Mouse (Mus musculus) stomach, embryonic 14.5 days (tissue): Measurements from ENCODE around the gene Nap1l5. TPM values are rescaled to one million over a fixed set of nuclear protein-coding genes. Genes with fewer than 3 reads are reported as not detected.

Experiments
- ATAC-seq: fragments of 200-750 bp; cut with Nextera tagmentation; 2 replicates; pipeline ENCODE4 v1.8.0; 2017; ENCODE audit warnings: low read depth, moderate TSS enrichment; ENCODE audit not compliant: insufficient number of reproducible peaks, insufficient read depth, low FRiP score
- H3K27ac ChIP-seq: fragments of 300-500 bp; sonication (generic); 2 replicates; pipeline ENCODE4 v1.5.1; 2014; ENCODE audit warnings: mild to moderate bottlenecking, low read length, moderate library complexity, mixed read lengths
- H3K27me3 ChIP-seq: fragments of 300-500 bp; sonication (generic); 2 replicates; pipeline ENCODE4 v1.6.1; 2014; ENCODE audit warnings: low read length, control low read depth, mixed read lengths; ENCODE audit not compliant: control insufficient read depth, insufficient read depth
- H3K36me3 ChIP-seq: fragments of 300-500 bp; sonication (generic); 2 replicates; pipeline ENCODE4 v1.6.1; 2014; ENCODE audit warnings: mild to moderate bottlenecking, control low read depth, low read length, moderate library complexity, mixed read lengths; ENCODE audit not compliant: control insufficient read depth, insufficient read depth
- H3K4me1 ChIP-seq: fragments of 300-500 bp; sonication (generic); 2 replicates; pipeline ENCODE4 v1.6.1; 2014; ENCODE audit warnings: low read length, control low read depth, mixed read lengths; ENCODE audit not compliant: control insufficient read depth, insufficient read depth
- H3K4me2 ChIP-seq: fragments of 300-500 bp; sonication (generic); replicated peaks from 2 replicates; pipeline ENCODE4 v1.6.1; 2014; ENCODE audit warnings: low read depth, low read length, control low read depth
- H3K4me3 ChIP-seq: fragments of 300-500 bp; sonication (generic); 2 replicates; pipeline ENCODE4 v1.5.1; 2014; ENCODE audit warnings: low read depth, low read length, control low read depth
- H3K9ac ChIP-seq: fragments of 300-500 bp; sonication (generic); replicated peaks from 2 replicates; pipeline ENCODE4 v1.6.1; 2014; ENCODE audit warnings: low read depth, mild to moderate bottlenecking, control low read depth, low read length, moderate library complexity, mixed read lengths
- H3K9me3 ChIP-seq: fragments of 300-500 bp; sonication (generic); 2 replicates; pipeline ENCODE4 v1.6.1; 2016; ENCODE audit warnings: low read depth, low read length, control low read depth; ENCODE audit not compliant: control insufficient read depth
- WGBS: fragments of 180-500 bp; shearing (Covaris S2); extraction: QIAGEN DNeasy Blood & Tissue Kit; methylation state at CpG from one replicate; pipeline ENCODE4 v1.1.7; 2014; 5-methylcytosine and 5-hydroxymethylcytosine counted together
- polyA plus RNA-seq: library from polyadenylated mRNA; unstranded; fragments of >200 nt; fragmentation: Nextera tagmentation; extraction: Ambion mirVana; gene quantifications from 2 replicates; pipeline ENCODE4 v1.2.1, GENCODE M21; 2014

Nap1l5 gene
- polyA plus RNA-seq, result 7.9 and 8.4 TPM in 2 replicates

DNA sequence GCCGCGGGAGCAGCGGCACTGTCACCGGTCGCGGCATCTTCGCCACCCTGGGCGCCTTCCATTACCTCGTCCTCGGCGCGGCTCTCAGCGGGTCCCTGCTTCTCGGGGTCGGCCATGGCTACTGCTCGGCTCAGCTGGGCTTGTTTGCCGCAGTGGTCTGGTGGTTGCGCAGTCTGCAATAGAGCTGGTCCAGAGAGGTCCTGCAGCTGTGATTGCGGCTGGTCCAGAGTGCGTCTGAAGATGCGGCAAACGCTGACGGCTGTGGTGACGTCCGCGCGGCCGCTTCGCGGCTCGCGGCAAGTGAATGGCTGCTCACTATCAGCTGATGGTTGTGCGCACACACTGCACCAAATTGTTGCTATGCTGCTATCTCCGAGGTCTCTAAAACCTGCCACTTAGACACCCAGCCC, at the start of gene Nap1l5:
Gene Nap1l5, minus strand, starts transcription at position 225 of the 410 bp plus-strand sequence.
- H3K9me3 ChIP-seq, result peaks cover 13% of the 10 kb centered on the region; the same call in 1 of the 2 replicates
- no peaks in the 10 kb centered on the region for H3K27me3 ChIP-seq
- H3K9ac ChIP-seq, result no peak within 1 kb of the TSS
- ATAC-seq, result peak; percentile 68; the same call in 1 of the 2 replicates
- no peaks in the 10 kb centered on the region for H3K36me3 ChIP-seq
- H3K27ac ChIP-seq, result no peak within 1 kb of the TSS
- 53% methylated on average over 34 of the region's 34 CpGs for WGBS
- H3K4me1 ChIP-seq, result 0 out of 2 replicates have a peak, but pooled peaks cover 3% of the 10 kb centered on the region
- H3K4me2 ChIP-seq, result peak within 1 kb of the TSS; percentile 51
- H3K4me3 ChIP-seq, result peak within 1 kb of the TSS; percentile 32

DNA sequence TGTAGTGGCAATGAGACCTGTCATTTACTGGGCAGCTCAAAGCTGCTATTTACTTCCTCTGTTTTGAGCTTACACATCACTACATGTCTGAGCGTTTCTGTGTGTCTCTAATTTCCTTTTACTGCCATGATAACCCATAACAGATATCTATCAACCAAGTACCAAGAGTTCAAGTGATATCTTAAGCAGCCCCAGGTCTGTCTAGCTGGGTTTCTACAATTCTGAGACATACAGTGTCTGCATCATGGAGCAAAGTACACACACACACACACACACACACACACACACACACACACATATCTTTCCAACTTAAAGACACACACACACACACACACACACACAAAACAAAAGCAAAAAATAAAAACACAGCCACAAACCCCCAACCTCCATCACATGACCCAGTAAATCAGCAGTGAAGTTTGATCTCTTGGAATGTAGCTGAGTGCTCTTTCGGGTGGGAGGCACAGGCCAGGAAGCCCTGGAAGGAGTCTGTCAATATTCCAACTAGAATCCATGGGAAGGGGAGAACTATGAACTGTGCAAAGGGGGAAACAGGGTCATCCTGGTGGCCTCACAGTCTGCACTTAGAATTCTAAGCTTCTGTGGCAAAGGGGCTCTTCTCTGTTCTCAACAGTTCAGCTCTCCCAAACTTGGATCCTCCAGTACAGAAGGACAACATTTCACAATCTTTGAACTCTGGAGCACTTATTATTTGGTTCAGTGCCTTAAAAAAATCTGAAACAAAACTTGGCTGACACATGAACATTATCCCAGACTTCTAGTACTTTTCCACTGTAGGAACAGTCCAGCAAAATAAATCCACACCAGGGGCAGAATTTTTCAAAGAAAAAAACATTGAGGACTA, 44.5 kb upstream of the Nap1l5 start:
- Histone ChIP-seq H3K27me3 (no peaks in the 10 kb centered on the region), H3K4me2 (no peak overlapping the region), H3K9ac (no peak overlapping the region), H3K4me3 (no peak overlapping the region), H3K9me3 (no peaks in the 10 kb centered on the region), H3K4me1 (no peaks in the 10 kb centered on the region), H3K36me3 (no peaks in the 10 kb centered on the region), H3K27ac (no peak overlapping the region)
- WGBS, result 52% methylated on average over 2 of the region's 2 CpGs
- no peak for ATAC-seq

DNA sequence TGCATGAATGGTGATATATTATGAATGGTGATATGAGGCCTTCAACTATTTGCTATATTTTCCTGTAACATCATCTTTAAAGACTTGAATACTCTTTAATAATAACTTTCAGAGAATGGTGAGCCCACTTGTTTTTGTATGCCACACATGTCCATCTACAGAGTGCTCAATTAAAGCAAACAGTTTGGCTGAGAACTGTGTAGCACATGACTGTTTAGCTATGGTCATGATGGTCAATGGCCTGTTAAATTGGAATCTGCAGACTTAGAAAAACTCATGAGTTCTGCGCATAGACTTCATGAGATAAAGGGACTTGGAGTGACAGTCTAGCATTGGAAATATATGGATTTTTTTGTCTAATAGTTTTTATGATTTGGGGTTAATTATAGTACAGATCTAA, 43.5 kb upstream of the Nap1l5 start:
- H3K27me3 ChIP-seq, result no peaks in the 10 kb centered on the region
- H3K4me1 ChIP-seq, result no peaks in the 10 kb centered on the region
- no peak overlapping the region for H3K27ac ChIP-seq
- H3K9ac ChIP-seq, result no peak overlapping the region
- no peak overlapping the region for H3K4me2 ChIP-seq
- no peak for ATAC-seq
- H3K36me3 ChIP-seq, result no peaks in the 10 kb centered on the region
- 94% methylated on average over 1 of the region's 1 CpGs for WGBS
- H3K4me3 ChIP-seq, result no peak overlapping the region
- no peaks in the 10 kb centered on the region for H3K9me3 ChIP-seq

DNA sequence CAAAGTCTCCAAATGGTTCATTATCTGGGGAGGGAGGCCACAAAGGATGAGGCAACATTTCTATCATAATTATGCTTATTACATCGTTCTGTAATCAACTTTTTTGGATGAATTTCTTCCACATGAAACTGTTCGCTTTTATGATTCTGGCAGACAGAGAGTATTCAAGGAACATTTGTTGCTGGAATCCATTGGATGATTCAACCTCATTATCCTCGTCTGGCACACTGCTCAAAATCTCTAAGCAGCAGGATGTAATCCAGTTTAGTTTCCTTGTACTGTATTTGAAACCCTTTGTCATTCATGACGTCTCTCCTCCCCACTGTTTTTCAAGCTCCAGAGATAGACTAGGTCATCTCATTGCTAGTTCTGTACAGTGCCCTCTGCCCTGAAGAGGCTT, 40.0 kb upstream of the Nap1l5 start:
- Histone ChIP-seq H3K9ac (no peak overlapping the region), H3K4me1 (no peaks in the 10 kb centered on the region), H3K9me3 (no peaks in the 10 kb centered on the region), H3K4me2 (no peak overlapping the region), H3K27ac (no peak overlapping the region), H3K36me3 (no peaks in the 10 kb centered on the region), H3K27me3 (no peaks in the 10 kb centered on the region), H3K4me3 (no peak overlapping the region)
- WGBS, result 74% methylated on average over 4 of the region's 4 CpGs
- no peak for ATAC-seq

DNA sequence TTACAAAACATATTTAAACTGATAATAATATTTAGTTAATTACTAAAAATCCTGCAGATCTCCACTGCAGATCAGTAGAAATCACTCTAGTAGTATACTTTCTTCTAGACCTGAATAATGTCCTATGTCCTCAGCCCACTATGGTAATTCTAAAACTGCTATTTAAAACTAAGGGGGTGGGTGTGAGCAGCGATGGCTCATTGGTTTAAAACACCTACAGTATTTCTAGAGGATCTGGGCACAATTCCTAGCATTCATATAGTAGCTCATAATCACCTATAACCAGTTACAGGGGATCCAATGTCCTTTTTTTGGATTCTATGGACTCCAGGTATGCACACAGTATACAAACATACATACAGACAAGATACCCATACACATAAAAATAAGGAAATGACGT, 39.4 kb upstream of the Nap1l5 start:
- H3K27ac ChIP-seq, result no peak overlapping the region
- H3K9ac ChIP-seq, result no peak overlapping the region
- no peak overlapping the region for H3K4me3 ChIP-seq
- no peak for ATAC-seq
- no peaks in the 10 kb centered on the region for H3K27me3 ChIP-seq
- 65% methylated on average over 2 of the region's 2 CpGs for WGBS
- no peak overlapping the region for H3K4me2 ChIP-seq
- H3K9me3 ChIP-seq, result no peaks in the 10 kb centered on the region
- no peaks in the 10 kb centered on the region for H3K4me1 ChIP-seq
- H3K36me3 ChIP-seq, result no peaks in the 10 kb centered on the region

DNA sequence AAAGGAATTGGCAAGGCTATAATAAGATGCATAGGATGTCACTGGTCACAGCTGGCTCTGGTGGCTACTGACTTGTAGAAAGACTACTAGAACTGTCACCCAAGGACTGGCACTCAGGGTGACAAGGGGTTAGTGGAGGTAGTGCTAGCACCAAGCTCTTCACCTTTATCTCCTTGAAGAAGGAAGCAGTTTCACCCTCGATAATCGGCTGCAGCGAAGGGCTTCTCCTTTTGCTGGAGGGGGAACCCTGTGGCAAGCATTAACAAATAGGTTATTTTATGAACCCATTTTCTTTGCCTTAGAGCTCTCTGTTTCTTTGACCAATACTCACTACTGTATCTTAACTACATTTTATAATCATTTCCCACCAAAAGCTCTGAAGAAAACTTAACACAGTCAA, 37.1 kb upstream of the Nap1l5 start:
- no peak for ATAC-seq
- Histone ChIP-seq H3K27me3 (no peaks in the 10 kb centered on the region), H3K4me1 (no peaks in the 10 kb centered on the region), H3K27ac (no peak overlapping the region), H3K4me2 (no peak overlapping the region), H3K36me3 (no peaks in the 10 kb centered on the region), H3K9me3 (no peaks in the 10 kb centered on the region), H3K4me3 (no peak overlapping the region), H3K9ac (no peak overlapping the region)
- 92% methylated on average over 3 of the region's 3 CpGs for WGBS

DNA sequence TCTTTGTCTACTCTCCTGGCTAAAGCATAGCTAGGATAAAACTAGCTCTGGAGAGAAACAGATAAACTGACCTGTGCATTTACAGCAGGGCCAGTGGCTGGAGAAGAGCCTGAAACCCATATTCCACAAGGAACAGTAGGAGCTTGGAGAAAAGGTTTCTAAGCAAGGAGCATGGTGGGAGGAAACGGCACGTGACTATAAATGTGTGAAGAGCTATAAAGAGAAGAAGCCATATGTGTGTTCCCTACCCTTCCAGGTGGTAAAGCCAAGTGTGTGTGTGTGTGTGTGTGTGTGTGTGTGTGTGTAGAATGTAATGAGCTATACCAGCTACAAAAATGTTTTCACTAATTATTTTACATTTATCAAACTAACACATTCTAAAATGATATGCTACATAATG, 35.4 kb upstream of the Nap1l5 start:
- WGBS, result 95% methylated on average over 2 of the region's 2 CpGs
- no peaks in the 10 kb centered on the region for H3K9me3 ChIP-seq
- H3K27ac ChIP-seq, result no peak overlapping the region
- no peaks in the 10 kb centered on the region for H3K36me3 ChIP-seq
- no peak for ATAC-seq
- H3K4me3 ChIP-seq, result no peak overlapping the region
- H3K4me2 ChIP-seq, result no peak overlapping the region
- H3K9ac ChIP-seq, result no peak overlapping the region
- no peaks in the 10 kb centered on the region for H3K27me3 ChIP-seq
- no peaks in the 10 kb centered on the region for H3K4me1 ChIP-seq

DNA sequence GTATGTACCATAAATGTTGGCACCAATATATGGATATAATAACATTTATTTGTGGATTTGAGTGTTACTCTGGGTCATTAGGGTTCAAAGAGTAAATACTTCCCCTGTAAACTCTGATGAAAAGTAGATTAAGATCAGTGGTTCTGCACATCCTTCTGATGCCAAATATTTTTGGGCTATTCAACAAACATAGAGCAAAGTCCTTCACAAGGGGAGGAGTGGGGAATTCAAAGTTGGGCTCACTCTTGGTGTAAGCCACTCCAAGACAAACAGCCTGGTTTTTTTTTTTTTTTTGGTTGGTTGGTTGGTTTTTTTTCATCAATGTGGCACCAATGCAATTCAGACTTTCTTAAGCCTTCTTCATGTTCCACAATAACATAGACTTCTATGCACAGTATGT, 30.9 kb upstream of the Nap1l5 start:
- no peaks in the 10 kb centered on the region for H3K4me1 ChIP-seq
- H3K36me3 ChIP-seq, result no peaks in the 10 kb centered on the region
- H3K4me3 ChIP-seq, result no peak overlapping the region
- H3K27ac ChIP-seq, result no peak overlapping the region
- no peaks in the 10 kb centered on the region for H3K27me3 ChIP-seq
- no peak overlapping the region for H3K9ac ChIP-seq
- H3K9me3 ChIP-seq, result no peaks in the 10 kb centered on the region
- no peak for ATAC-seq
- H3K4me2 ChIP-seq, result no peak overlapping the region

DNA sequence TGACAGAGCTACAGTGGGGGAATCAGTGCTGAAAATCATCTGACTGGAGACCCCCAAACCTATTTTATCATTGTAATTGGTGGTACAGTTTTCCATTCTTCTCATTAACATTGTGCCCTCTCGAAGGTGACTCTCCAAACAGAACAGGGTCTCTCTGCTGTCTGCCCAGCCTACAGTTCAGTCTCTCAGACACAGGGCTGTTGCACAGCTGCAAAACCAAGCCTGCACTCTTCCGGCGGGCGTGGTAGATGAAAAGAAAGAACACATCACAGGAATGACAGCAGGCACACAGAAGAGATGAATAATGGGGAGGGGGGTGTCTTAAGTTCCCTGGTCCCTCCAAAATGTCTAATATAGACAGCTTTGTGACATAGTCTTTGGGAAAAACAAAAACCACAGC, 27.3 kb upstream of the Nap1l5 start:
- ATAC-seq, result no peak
- Histone ChIP-seq H3K27me3 (no peaks in the 10 kb centered on the region), H3K9ac (no peak overlapping the region), H3K9me3 (no peaks in the 10 kb centered on the region), H3K36me3 (no peaks in the 10 kb centered on the region), H3K4me1 (no peaks in the 10 kb centered on the region), H3K27ac (no peak overlapping the region), H3K4me3 (no peak overlapping the region), H3K4me2 (no peak overlapping the region)
- 71% methylated on average over 4 of the region's 4 CpGs for WGBS
